Mouse (Mus musculus) gastrocnemius, postnatal 25 days (tissue): ENCODE data around the gene Gm527. TPM values are rescaled to one million over a fixed set of nuclear protein-coding genes. Genes with fewer than 3 reads are reported as not detected.
A peak's percentile ranks its signal among the peaks of the same experiment; 100 is the strongest.

Experiments
- DNase-seq: peaks from one replicate; pipeline ENCODE4 v3.0.0; 2022
- long read RNA-seq, 2 experiments: library from polyadenylated mRNA; stranded (forward); transcript quantifications; one replicate each; pipeline ENCODE4 v2.0.0; 2021
- total RNA-seq, 2 experiments: library from RNA; stranded (reverse); gene quantifications; 1 replicate in 1 of 2; 2 replicates in 1 of 2; pipeline ENCODE4 v1.2.3; 2021

Gene Gm527
- 1 to 10 TPM; 2.0 to 3.3 TPM for total RNA-seq
- long read RNA-seq, experiment 1, partial matches to known transcripts, result 0 of 2 reads
- long read RNA-seq, experiment 1, other reads (novel, unspliced or antisense), result 1 of 2 reads
- long read RNA-seq, experiment 2, partial matches to known transcripts, result 1 of 6 reads
- long read RNA-seq, experiment 2, other reads (novel, unspliced or antisense), result 1 of 6 reads

DNA sequence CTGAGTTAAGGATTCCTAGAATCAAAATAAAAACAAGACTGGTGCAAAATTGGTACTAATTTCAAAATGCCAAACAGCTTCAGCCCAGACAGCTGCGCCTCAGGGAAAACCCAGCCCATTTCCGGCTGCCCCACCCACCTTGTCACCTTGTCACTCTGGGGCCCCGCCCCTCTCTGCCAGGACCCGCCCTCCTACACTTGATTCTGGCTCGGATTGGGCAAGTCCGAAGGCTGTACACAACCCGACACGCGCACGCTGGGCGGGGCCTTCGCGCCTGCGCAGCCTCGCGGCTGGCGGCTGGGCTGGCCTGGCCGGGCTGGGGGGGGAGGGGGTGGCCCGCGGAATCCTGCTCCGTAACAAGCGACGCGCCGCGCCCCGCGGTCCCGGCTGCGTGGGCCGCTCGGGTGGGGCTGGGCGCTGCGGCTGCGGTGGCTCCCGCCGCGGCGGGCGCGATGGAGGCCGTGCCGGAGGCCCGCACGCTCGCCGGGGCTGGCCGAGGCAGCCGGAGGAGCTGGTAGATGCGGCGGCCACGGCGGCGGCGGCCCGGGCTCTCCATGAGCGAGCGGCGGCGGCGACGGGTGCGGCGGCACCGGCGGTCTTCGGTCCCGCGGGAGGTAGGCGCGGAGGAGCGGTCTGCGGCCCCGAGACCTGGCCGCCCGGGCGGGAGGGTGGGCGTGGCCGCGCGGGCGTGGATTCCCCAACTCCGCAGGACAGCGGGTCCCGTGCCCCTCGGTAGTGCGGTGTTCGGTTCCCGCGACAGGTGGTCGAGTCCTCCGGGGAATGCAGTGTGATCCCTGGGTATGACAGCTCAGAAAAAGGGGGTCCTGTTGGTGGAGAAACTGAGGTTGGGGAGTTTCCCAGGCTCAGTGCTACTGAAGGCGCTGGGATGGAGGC, at the start of gene Gm527:
TSS of gene Gm527 (plus strand) at position 329 of the 894 bp plus-strand sequence.
- peak; percentile 96 for DNase-seq

DNA sequence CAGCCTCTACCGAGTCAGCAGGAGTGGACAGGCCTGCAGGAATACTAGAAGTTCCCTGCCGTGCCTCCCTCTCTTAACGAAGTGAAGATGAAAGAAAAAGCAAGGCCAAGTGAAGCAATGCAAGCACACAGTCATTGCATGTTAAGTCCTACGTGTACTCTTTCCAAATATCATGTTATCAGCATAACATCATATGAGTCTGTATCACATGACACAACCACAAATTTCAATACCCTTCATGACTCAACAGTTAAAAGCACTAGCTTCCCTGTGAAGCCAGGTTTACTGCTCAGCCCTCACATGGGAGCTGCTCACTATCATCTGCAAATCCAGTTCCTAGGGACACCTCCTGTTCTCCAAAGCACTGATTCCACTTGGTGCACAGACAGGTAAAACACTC, 46.6 kb upstream of the Gm527 start:
- DNase-seq, result no peak

DNA sequence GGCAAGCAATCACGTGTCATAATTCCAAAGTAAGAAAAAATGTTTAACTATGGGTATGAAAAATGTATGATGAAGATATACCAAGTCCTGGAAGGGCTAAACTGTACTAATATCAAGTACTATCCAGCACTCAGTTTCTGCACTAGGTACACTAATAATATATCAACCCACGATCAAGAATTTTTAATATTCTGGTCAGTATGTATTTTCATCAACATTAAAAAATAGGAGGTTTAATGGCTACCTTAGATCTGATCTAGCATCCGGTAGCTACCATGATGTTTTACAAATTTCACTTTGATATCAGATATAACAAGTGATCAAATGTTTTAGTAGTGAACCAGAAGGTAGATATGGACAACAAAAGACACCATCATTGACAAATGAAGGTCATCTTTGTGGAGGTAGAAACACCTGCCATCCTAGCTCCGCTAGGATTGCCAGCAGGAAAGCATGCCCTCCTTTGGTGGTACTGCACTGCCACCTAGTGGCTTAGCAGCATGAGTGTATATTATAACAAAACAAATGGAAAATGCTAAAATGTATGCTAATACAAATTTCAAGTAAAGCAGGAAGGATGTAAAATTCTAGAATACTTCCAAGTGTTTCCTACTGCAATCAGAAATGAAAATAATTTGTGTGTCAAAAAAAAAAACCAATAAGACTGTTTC, 20.5 kb upstream of the Gm527 start:
- no peak for DNase-seq

DNA sequence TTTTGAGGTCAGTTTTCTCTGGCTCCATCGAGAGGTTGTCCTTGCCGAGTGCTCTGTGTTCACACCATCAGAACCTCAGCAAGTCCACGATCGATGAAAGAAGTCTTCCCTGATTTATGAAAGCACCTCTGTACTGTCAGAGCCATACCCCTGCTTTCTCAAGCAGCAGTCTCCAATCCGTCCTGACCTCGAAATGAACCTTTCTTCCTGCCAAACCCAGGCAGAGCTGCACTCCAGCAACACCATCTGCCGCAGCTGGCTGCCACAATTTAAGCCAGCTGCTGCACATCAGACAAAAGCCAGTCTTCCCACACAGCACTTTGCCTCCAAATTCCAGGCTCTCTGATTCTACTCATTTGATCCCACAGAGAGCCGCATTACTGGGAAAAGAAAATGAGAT, 15.2 kb upstream of the Gm527 start:
- peak; percentile 78 for DNase-seq

DNA sequence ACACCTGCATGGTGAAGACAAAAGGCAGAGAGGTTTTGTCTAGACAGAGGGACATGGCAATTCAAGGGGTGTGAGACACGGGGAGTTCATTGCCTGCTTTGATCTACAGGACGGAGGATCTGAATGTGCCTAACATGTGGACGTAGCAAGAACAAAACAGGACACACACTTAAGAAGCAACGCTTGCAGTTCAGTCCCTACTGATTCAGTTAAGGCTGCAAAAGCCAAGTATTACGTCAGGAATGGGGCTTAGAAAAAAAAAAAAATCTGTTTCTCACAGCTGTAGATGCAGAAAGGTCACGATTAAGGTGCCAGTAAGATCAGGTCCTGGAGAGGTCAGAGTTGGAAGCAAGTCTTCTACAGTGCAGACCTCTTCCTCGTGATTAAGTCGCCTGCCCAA, 14.5 kb upstream of the Gm527 start:
- DNase-seq, result peak; percentile 14

DNA sequence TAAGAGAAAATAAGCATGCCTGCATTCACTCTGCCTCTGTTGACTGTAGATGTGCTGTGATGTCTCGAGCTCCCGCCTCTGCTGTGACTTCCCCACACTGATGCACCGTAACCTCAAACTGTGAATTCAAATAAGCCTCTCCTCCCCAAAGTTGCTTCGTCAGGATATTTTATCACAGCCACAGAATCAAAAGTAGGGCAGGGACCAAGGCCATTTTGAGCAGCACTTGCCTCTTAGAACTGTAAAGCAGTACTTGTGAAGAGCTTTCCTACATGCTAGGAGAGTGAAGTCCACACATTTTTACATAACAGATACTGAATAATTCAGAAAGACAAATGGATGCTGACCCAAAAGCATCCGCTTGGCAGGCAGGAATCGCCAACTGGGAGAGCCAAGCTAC, 4.7 kb upstream of the Gm527 start:
- no peak for DNase-seq

DNA sequence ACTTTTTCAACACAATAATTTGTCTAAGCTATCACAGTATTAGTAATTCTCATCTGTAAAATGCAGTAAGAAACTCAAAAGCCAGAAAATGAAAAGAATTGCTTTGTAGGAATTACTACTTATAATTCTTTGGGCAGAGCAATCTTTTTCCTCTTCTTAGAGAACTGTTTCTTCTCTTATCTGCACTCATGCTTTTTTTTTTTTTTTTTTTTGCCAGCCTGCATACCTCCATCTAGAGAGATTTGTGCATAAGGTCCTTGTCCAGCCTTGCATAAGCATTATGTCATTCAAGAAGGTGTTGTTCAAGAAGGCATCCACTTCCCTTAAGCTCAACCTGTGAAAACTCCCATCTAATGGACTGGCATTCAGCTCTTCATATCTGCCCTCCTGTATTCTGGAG, 971 bp upstream of the Gm527 start:
- no peak for DNase-seq

DNA sequence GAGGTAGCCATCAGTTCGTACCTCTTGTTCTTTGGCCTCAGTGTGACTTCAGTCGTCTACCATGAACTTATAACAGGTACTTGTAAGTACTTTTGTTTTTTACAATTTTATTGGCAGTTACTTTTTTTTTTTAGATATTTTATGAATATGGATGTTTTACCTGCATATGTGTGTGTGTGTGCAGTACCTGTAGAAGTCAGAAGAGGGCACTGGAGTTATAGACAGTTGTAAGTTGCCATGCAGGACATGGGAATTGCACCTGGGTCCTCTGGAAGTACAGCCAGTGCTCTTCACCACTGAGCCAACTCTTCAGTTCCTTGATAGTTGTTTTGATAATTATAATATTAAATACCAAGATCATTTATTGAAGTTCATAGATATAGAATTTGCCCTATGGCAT, 19.8 kb downstream of the Gm527 start:
- no peak for DNase-seq

DNA sequence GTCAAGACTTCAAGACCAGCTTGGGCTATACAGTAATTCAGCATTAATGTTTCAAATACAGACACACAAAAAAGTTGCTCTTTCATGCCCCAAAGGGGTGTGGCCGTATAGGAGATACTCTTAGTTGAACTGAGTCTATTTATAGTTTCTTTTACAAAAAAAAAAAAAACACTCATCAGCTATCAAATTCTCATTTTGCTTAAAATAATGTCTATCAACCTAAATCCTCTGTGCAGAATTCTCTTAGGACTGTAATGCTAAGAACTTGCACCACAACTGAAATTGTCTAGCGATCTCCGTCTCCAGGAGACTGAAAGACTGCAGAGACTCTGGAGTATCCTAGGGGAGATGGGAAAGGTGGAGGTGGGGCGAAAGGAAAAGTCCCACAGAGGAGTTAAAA, 46.9 kb downstream of the Gm527 start:
- DNase-seq, result no peak

DNA sequence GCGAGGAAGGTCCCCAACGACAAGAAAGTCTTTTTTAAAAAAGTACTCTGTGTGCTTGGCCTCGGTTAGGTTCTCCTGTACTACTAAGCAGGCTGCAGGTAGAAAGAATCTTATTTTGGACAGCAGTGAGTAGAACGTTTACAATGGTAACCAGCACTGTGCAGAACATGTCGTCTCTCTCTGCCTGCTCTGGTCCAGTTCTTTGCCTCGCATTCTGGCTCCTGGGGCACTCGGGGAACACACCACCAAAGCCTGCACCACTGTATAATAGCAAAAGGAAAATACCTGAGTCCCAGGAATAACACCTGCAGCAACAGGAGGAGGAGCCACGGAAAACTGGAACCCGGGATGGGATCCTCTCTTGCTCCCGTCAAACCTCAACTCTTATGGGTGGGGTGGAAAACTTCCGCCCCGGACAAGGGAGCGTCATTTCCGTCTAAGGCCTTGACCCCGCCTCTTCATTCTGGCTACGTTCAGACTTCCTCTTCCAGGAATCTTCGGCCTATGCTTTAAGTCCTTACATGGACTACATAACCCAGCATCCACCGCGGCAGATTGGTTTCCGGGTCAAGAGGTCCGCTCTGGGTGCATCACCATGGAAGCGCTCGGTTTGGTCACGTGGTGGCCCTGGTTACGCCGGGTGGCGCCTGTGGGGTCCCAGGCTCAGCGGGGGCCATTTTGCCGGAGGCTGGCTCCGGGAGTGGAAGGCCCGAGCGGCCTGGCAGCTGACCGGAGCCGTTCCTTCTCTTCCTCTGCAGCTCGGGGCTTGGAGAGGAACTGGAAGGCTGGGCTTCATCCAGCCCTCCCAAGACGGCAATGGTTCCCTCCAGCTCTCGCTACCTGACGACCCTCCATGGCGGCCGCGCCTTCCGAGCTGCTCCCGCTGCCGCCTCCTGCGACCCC, 47.7 kb downstream of the Gm527 start, which contains the start of the genes Klhl28 and Togaram1:
TSS of gene Klhl28 (minus strand) at position 411 of the 903 bp plus-strand sequence.
TSS of gene Togaram1 (plus strand) at position 681 of the 903 bp plus-strand sequence.
- peak; percentile 98 for DNase-seq

DNA sequence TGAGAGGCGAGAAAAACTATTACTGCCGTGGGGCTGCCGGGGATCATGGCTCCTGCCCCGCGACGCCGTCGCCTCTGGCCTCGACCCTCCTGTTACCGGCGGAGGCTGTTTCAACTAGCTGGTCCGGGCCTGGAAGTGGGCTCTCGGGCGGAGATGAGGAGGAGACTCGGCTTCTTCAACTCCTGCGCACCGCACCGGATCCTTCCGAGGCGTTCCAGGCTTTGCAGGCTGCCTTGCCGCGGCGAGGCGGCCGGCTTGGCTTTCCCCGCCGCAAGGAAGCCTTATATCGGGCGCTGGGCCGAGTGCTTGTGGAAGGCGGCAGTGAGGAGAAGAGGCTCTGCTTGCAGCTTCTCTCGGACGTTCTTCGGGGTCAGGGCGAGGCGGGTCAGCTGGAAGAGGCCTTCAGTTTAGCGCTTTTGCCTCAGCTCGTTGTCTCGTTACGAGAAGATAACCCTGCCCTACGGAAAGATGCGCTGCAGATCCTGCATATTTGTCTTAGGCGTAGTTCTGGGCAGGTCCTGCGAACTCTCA, 48.5 kb downstream of the Gm527 start:
- DNase-seq, result peak; percentile 29

DNA sequence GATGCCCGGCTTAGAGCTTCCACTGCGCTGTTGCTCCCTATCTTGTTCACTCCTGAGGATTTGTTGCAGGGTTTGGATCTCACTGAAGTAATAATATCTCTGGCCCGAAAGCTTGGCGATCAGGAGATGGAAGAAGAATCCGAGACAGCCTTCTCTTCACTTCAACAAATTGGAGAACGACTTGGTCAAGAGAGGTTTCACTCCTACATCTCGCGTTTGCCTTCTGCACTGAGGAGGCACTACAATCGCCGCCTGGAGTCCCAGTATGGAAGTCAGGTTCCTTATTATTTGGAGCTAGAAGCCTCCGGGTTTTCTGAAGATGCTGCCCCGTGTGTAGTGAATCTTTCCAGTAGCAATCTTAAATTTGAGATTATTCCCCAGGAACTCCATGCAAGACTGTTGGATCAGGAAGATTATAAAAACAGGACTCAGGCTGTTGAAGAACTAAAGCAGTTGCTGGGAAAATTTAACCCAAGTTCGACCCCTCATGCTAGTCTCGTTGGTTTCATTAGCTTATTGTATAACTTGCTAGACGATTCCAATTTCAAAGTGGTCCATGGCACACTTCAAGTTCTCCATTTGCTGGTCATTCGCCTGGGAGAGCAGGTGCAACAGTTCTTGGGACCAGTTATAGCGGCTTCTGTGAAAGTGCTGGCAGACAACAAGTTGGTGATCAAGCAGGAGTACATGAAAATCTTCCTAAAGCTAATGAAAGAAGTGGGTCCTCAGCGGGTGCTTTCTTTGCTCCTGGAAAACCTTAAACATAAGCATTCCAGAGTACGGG, 49.1 kb downstream of the Gm527 start:
- DNase-seq, result no peak

DNA sequence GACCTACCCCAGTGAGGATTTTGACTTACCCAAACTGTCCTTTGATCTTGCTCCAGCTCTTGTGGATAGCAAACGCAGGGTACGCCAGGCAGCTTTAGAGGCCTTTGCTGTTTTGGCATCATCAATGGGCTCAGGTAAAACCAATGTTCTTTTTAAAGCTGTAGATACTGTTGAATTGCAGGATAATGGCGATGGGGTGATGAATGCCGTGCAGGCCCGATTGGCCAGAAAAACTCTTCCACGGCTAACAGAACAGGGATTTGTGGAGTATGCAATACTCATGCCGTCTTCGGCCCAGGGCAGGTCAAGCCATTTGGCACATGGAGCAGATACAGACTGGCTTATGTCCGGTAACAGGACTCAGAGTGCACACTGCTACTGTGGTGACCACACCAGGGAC, 49.8 kb downstream of the Gm527 start:
- no peak for DNase-seq

DNA sequence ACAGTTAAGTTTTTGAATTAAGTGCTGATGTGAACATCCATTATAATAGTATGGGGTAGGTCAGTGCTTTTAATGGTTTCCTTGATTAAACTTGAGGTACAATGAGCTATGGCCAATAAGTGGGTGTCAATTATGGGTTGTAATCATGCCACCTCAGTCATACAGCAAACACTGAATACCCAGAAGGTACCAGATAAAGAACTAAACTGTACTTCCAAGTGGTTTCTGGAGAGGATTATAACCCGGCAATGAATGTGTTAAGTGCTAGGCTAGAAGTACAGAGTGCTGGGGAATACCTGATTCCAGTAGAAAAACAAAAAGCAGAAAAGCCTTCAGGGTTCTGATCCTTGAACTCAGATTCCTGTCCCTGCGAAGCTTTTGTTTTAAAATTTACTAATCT, 50.4 kb downstream of the Gm527 start:
- no peak for DNase-seq

DNA sequence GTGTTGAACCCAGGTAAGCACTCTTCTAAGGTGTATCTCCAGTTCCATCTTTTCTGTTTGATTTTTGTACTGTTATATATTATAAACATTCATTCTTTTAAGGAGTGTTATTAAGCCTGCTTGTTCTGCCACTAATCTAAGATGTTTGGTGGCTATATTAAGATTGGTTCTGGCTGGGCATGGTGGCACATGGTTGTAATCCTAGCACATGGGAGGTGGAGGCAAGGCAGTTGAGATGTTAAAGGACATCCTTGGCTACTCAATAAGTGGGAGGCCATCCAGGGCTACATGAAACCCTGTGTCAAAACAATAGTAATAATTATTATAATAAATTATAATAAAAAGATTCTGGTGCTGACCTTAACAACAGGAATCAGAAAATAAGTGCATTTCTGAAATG, 53.7 kb downstream of the Gm527 start:
- DNase-seq, result no peak

DNA sequence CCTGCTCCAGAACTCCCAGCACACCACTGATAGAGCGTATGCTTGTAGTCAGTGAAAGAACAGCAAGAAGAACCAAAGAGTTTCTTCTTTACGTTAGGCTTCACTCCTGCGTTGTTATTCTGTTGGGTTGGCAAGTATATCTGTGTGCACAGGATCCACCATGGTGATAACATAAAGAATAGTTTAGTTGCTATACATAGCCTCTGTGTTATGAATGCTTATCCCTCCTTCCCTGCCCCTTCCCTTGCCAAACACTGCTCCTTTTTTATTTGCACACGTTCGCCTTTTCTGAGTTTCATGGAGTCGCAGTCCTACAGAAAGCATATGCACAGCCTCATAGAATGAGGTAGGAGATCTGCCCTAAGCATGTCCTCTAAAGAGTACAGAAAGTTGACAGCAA, 54.4 kb downstream of the Gm527 start:
- DNase-seq, result no peak
